Mouse (Mus musculus): ENCODE measurements around the gene Rnf207. TPM values are rescaled to one million over a fixed set of nuclear protein-coding genes. Genes with fewer than 3 reads are reported as not detected.

Rnf207 gene
- total RNA-seq, 2 experiments from 2014 or later, result 105 to 116 TPM

DNA sequence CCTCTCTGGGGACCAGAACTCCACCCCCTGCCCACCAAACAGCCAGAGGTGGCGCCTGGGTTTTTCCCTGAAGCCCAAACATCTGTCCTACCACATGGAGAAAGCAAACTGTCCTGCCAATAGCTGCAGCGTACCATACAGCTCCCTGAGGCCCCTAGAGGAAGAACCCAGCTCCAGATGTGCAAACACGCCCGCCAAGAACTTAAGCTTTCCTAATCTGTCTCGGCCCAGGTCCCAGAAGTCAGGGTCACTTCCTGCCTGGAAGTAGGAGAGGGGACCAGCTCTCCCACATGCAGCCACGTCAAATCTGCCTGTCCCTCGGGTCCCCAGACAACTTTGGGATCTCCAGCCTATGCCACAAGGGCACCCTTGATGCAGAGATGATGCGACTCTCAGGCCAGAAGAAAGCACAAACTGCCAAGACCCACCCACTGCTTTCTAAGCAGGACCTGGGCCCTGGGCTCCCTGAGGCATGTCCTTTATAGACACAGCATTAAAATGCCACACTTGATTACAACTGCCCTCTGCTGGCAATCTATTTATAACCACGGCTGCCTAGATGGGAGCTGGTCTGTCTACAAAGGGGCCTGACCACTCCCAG lies 46.2 kb downstream of the Rnf207 start:
- DNase-seq, result peak; percentile 81

DNA sequence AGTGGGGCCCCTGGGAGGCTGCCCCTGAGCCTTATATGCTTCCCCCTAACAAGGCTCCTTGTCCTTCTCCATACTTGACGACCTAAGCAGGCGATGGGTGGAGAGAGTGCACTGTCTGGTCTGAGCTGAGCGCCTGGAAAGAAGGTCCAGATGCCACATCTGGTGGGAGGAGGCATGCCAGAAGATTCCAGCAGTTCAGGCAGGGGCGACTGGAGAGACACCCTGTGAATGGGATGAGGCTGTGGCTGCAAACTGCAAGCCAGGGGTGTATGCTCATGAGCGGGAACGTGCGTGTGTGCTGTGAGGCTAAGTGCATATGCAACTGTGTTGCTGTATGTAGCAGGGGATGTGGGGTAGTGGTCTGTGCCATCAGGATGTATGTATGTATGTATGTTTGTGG lies 46.8 kb downstream of the Rnf207 start:
- no peak for DNase-seq

DNA sequence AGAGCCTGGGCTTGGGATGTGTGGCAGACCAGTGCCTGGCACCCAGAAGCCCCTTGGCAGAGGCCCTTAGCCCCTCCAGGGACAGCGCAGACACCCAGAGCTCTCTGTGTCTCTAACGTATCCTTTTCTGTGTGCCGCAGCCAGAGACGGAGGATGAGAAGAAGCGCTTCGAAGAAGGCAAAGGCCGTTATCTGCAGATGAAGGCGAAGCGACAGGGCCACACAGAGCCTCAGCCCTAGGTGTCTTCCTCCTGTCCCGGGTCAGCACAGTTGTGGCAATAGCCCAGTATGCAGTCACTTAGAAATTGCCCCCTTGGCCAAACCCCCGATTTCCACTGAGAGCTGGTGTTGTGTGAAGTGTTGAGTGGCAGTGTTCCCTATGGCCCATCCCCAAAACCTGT lies 47.5 kb downstream of the Rnf207 start:
- no peak for DNase-seq

DNA sequence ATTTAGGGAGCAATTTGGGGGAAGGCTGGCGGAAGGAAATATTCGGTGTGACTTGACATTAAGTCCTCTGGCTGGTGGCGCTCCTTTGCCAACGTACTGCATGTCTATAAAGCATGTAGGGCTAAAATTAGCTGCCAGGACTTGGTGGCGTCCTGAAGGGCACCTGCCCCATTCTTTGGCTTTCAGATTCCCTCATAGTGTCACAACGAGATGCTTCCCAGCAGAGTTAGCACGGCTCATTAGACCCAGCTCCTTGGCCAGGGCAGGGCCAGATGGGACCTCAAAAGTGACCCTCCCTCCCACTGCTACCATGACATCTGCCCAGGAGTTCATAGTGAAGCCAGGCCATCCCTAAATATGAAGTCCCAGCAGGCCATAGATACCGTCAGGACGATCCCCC lies 48.2 kb downstream of the Rnf207 start:
- DNase-seq, result no peak

DNA sequence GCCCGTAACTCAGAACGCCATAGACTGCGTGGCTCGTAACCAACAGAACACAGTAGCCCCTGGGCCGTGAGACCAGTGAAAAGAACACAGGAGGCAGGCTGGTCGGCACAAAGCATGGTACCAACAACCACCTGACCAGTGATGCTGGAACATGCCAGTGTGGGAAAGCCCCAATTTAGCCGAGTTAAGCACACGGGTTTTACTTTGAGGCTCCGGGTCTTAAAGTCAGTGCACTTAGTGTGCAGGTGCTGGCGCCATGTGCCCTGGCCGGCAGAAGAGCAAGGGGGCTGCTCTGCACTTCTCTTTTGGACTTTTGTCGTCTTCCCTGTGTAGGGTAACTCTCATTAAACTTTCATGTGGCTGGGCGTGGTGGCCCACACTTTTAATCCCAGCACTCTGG lies 48.8 kb downstream of the Rnf207 start:
- DNase-seq, result no peak

DNA sequence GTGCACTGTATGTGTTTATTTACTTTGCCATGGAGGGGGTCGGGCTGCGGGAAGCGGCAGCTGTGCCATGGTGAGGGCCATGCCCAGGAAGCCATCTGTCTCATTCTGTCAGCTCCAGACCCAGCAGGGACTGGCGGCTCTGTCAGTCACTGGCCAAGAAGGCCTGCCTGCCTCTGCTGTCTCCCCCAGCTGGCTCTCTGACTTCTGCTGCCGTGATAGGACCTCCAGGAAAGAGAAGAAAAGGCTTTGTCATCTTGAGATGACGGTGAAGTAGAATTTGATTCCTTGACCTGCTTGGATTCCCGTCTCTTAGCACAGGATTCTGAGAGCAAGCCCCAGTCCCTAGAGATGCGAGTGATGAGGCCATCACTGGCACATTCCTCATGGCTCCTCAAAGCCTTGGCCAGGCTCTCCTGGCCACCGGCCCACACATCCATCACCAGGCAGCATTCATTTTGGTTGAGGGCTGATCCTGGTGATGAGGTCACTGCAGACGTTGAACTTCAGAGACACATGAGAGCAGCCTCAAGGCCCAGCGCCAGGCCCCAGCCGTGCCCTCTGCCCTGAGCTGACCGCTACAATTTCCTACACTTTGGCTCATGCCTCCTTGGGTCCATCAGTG lies 50.9 kb downstream of the Rnf207 start:
- DNase-seq, result peak; percentile 62

DNA sequence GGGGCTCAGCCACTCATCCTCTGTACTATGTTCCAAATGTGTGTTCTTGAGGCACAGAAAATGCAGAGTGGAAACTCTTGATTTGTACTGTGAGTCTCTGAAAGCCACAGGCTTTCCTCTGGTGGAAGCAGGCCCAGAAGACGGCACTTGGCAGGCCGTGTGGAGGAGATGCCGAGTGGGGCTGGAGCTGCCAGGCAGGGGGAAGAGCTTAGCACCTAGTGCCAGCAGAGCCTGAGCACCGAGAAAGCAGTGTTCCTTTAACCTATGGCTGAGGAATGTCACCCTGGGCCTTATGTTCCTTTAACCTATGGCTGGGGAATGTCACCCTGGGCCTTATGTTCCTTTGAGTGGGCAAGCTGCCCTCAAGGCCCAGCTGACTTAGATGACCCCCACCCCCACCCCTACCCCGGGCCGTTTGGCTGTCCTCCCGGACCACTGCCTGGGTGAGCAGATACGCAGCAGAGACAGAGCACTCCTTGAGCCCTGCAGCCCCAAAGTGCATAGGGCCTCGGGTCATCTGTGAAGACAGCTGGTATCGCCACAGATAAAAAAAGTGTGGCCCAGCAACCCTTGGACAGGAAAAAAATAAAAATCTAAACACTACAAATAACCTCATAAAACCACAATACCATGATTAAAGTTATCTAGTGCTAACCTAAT lies 52.4 kb downstream of the Rnf207 start:
- peak; percentile 56 for DNase-seq

DNA sequence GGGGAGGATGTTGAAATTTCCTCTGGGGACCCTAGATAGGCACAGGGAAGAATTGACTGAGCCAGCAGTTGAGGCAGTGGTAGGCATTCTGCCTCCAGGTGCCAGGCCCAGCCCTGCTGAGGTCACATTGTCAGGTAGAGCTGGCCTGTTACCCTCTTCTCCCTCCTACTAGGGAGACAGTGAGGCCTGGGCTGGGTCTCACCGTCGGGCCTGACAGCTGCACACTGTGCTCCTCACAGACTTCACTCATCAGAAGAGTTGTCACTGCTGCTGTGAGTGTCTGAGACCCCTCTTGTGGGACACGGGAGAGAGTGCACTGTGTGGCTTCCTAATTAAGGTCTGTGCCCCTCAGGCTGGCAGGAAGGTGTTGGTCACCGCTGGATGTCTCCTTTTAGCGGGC lies 53.0 kb downstream of the Rnf207 start:
- no peak for DNase-seq

DNA sequence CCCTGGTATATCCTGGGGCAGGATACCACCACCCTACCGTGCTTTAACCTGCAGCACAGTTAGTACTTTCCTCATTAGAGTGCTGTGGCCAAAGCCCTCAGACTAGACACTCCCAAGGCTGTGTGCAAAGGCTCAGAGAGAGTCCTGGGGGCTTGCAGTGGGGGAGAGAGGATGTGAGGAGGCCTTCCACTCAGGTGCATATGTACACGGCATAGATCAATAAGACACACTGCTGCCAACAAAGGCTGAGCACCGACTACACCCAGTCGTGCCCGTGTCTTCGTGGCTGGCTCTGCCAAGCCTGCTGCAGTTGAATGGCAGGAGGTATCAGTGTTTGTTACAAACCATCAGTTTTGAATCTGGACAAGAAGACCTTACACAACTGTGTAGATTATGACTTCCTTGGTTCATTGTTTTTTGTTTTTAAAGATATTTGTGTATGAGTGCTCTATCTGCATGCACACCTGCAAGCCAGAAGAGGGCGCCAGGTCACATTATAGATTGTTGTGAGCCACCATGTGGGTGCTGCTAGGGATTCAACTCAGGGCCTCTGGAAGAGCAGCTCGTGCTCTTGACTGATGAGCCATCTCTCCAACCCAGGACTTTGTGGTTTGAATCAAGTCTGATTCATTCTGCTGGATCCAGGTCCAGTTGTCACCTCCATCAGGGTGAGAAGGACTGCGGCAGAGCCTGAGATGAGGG lies 53.8 kb downstream of the Rnf207 start:
- DNase-seq, result no peak

DNA sequence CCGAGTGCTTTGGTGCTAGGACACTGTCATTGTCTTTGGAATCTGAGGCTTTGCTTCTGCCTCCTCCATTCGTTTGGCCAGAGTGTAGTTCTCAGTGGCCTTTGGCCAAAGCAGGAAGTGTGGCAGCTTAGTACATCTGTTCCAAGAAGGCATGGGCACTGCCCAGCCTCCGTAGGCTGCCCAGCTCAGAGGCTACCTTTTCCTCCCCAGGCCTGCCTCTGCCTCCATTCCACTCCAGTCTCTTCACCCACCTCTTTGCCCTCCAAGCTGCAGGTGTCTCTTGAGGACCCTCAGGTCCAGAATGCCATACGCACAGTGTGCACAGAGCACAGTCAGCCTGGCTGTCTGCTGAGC lies 54.6 kb downstream of the Rnf207 start:
- no peak for DNase-seq

DNA sequence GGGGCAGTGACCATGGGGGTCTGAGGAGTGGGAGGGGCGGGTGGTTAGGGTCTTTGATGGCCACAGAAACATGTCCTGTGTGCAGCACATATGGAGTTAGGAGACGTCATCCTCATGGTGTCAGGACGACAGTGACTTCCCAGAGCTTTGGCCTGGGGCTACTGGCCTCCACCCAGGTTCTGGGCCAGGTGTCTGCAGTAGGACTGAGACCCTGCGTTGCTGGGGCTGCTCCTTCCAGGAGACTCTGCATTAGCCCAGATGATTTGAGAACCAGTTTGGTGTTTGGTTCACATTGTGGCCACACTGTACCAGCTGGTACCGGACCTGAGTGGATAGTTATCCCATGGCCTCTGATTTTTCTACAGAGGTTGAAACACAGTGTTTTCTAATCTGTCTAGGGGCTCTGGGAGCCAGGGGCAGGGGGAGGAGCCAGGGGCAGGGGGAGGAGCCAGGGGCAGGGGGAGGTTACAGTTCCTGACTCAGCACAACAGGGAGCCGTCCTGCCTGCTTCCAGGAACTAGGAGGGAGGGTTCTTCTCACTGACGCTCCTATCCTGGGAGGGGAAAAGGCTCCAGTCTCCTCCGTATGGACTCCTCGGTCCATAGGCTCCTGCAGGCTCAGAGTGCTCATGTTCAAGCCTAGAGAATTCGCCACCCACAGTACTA lies 55.1 kb downstream of the Rnf207 start:
- DNase-seq, result no peak

DNA sequence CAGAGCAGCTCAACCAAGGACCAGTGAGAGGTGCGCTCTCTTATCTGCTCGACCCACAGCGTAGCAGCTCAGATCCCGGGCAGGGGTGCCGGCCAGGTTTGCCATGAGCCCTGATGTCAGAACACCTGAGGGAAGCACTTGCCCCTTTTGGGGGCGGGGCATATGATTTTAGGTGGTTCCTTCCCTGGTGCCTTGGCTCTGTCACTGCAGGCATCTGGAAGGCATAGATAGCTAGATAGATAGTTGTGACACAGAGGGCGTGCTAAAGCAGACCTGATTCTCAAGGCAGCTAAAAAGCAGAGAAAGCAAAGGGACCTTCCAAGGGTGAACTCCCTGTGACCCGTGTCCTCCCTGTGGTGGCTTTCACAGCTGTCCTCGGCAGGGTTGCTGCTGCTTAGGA lies 55.7 kb downstream of the Rnf207 start:
- no peak for DNase-seq

DNA sequence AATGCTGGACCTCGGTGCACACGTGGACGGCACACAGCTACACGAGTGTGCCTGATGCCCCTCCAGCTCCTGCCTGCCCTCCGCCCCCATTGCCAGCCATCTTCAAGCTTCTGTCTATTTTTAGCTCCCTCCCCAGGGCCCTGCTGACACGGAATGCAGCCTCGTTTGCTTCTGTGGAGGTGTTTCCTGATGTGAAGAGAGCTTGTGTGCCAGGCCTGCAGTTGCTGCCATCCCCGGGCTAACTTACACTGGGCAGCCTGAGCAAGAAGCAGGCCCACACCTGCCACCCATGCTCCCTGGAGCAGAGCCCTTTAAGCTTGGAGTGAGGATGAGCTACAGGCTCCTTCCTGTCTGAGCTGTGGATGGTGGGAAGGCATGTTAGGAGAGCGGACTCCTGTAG lies 56.6 kb downstream of the Rnf207 start:
- DNase-seq, result peak; percentile 70

DNA sequence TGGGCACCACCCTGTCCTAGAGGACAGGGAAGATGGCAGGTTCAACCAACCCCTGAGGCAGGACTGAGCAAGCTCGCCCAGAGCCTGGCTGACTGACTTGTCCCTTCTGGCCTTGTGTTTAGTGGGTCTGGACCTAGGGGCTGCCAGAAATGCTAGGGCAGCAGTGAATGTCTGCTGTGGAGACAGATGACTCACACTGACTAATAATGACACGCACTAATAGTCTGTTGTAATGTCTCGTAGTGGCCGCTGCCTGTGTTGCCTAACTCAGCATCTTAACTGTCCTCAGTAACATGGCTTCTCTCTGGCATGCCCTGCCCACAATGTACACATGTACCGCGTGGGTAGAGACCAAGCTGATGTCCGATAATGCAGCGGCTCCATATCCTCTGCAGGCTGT lies 58.3 kb downstream of the Rnf207 start:
- no peak for DNase-seq

DNA sequence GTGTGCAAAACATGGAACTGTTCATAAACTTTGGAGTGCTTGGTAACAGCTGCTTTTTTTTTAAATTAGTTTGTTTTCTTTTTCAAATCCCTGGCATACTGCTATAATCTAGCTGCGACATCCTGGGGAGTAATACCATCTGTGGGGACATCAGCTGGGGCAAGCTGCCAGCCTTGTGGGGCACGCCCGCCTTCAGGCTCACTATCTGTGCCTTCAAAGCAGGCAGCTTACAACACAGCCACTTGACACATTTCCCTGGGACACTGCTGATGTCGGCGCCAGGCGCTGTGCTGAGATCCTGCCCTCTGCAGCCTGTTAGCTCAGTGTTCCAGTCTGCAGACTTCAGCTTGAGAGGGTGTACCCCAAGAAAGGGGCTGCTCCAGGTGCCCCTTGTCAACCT lies 61.7 kb downstream of the Rnf207 start:
- peak; percentile 86 for DNase-seq

Other genes with a start within 250 kb of the Rnf207 start
- 10 to 100 TPM; 35.0 to 35.3 TPM for gene Plekhg5, start 246.5 kb downstream of the Rnf207 start, total RNA-seq (2021)
- gene Tnfrsf25, start 203.1 kb downstream of the Rnf207 start, total RNA-seq (2021), result 1 to 10 TPM in 1 of 2 experiments, under 1 TPM in 1; 0.88 to 2.2 TPM
- gene Espn, start 166.6 kb downstream of the Rnf207 start, total RNA-seq (2021), result 1 to 10 TPM; 1.5 to 1.8 TPM
- gene Hes2, start 160.1 kb downstream of the Rnf207 start, total RNA-seq (2021), result not detected
- gene Acot7, start 140.9 kb downstream of the Rnf207 start, total RNA-seq (2021), result 10 to 100 TPM; 54.3 to 58.4 TPM
- 10 to 100 TPM; 30.1 to 30.6 TPM for gene Gpr153, start 44.8 kb downstream of the Rnf207 start, total RNA-seq (2021)
- not detected for gene Hes3, start 27.3 kb downstream of the Rnf207 start, total RNA-seq (2021)
- gene Icmt, start 21.8 kb downstream of the Rnf207 start, total RNA-seq (2021), result 10 to 100 TPM; 32.1 to 33.3 TPM
- 100 to 1,000 TPM; 312 to 319 TPM for gene Rpl22, start 6.7 kb upstream of the Rnf207 start, total RNA-seq (2021)
- gene Chd5, start 19.7 kb upstream of the Rnf207 start, total RNA-seq (2021), result under 1 TPM; 0.17 to 0.18 TPM
- gene Nphp4, start 157.7 kb upstream of the Rnf207 start, total RNA-seq (2021), result 1 to 10 TPM; 1.5 to 2.6 TPM
- gene Kcnab2, start 158.9 kb upstream of the Rnf207 start, total RNA-seq (2021), result 1 to 10 TPM; 2.3 to 2.4 TPM